Mouse (Mus musculus) bone marrow, adult 2 months (tissue): ENCODE measurements at regions not wholly inside any gene's neighbourhood (a gene's known extent, or its start where the extent isn't known, plus 50 kb on each side); places are given as distances from the start of the nearest gene placed in this dataset.

Source experiments
- CTCF ChIP-seq: fragments of 200-500 bp; IDR thresholded peaks from 2 replicates; pipeline ENCODE4 v1.5.1; 2011; ENCODE audit warnings: low read length, control low read depth; ENCODE audit not compliant: control insufficient read depth, insufficient read depth
- POLR2A ChIP-seq: fragments of 200-500 bp; IDR thresholded peaks from 2 replicates; pipeline ENCODE4 v1.6.1; 2011; ENCODE audit warnings: low read depth, mild to moderate bottlenecking, control low read depth, low read length, borderline replicate concordance; ENCODE audit not compliant: control insufficient read depth

DNA sequence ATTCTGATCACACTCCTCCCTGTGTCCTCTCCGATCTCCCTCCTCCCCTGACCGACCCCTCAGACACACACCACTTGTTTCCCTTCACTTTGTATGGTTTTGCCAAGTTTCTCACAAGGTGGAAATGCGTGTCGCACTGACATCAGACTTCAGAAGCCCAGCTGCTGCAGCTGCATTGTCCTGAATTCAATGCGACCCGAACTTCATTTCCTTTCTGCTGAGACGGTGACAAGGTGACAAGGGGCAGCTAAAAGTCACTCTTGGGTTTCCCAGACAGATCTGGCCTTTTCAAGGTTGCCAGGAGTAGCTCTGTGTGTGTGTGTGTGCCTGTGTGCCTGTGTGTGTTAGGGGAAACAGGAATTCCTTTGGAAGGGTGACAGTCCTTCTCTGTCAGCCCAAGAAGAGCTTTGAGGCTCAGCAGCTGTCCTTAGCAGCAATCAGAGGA lies 139.5 kb downstream of the Plk2 start:
- no peak for TF ChIP-seq CTCF
- TF ChIP-seq POLR2A = no peak
